Mouse (Mus musculus): Measurements from ENCODE around the gene Srpk1. TPM values are rescaled to one million over a fixed set of nuclear protein-coding genes. Genes with fewer than 3 reads are reported as not detected.
A peak's percentile ranks its signal among the peaks of the same experiment; 100 is the strongest.

Gene Srpk1
- total and polyA plus RNA-seq, 3 experiments = 60.8 to 129 (median 65.9) TPM

DNA sequence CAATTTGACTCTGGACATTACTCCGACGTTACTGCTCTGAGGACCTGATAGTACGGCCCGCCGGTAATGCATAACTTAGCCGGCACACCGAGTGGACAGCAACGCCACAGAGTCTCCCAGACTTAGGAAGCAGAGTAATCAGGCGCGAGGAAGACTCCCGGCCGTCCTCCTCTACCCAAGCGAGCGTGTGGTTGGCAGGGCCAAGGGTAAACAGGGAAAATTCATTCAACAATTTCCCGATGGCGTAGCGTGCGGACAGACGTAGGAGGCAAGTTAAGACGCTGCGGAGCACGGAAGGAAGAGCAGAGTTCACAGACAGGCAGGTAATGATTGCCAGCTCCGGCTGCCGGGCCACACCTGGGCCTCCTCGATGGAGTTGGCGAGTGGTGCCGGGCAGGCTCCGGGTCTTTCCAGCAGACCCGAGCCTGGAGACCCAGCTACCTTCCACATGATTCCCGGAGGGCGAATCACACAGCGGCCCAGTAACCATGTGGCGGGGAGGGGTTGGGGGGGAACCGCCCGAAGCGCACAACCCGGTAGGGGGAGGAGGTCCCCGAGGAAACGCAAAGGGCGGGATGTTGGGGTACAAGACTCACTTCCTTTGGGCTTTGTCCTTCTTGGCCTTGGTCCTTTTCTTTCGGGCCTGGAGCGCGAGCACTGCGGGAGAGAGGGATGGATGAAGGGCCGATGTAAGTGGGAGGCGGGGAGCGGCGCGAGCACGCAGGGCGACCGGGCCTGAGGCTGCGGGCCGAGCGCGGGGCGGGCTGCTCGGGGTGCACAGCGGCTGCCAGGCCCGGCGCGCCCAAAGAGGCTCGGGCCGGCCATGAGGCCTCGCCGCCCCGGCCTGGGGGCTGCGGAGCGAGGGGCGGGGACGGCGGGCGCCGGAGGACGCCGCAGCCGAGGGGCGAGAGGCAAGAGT is 869 bp downstream of the Srpk1 start:
- H3K27me3 ChIP-seq (replicated peaks) = peaks cover 5% of the 10 kb centered on the region
- DNase-seq (ENCODE audit: extremely low read depth) = peak; percentile 47
- dilution Hi-C loops (cut with MboI; ENCODE audit: extremely low pct_ligation_motif_present, extremely low pct_unique_long_range_greater_than_20kb, low sequenced_read_pairs) = no loop called here
- H3K4me3 ChIP-seq (replicated peaks in 1 of 3; ENCODE audit: low read depth in 2 of 3, low read length in 2 of 3, poor library complexity in 1 of 3) = peak overlapping the region; percentile 90 to 97 (median 91)
- TF ChIP-seq BHLHE40 (IDR thresholded peaks at IDR 0.05; ENCODE audit: low read depth, low read length) = no peak
- TF ChIP-seq SMC3 (IDR thresholded peaks at IDR 0.05; ENCODE audit: low read depth, low read length) = no peak
- TF ChIP-seq SIN3A (IDR thresholded peaks at IDR 0.05; ENCODE audit: low read length) = peak; percentile 56; the same call in 1 of the 2 replicates
- TF ChIP-seq MXI1 (IDR thresholded peaks at IDR 0.05; ENCODE audit: low read depth, low read length) = peak; percentile 63; the same call in 1 of the 2 replicates
- TF ChIP-seq MAX (IDR thresholded peaks at IDR 0.05; ENCODE audit: low read length) = peak; percentile 52; the same call in 1 of the 2 replicates
- peak; percentile 18; the same call in 1 of the 2 replicates for TF ChIP-seq POLR2AphosphoS2 (IDR thresholded peaks at IDR 0.05; ENCODE audit: low read depth, low read length)
- no peak for TF ChIP-seq EP300 (IDR thresholded peaks at IDR 0.05; ENCODE audit: low read length)
- peaks cover 15 to 34% of the 10 kb centered on the region in 2 experiments for H3K36me3 ChIP-seq (replicated peaks in 1 of 2; ENCODE audit: control insufficient read depth in 1 of 2, insufficient read depth in 1 of 2, low read length in 1 of 2)
- peaks cover 52% of the 10 kb centered on the region for H3K79me2 ChIP-seq (replicated peaks; ENCODE audit: control insufficient read depth, extremely low read depth, insufficient read depth, poor library complexity, severe bottlenecking)
- H3K4me2 ChIP-seq (ENCODE audit: insufficient read depth, low read depth, poor library complexity, severe bottlenecking) = peak overlapping the region; percentile 72
- peak overlapping the region; percentile 7; the same call in 1 of the 2 replicates for H3K27ac ChIP-seq (ENCODE audit: insufficient read depth, low read depth)
- peak overlapping the region; percentile 87 for H3K9ac ChIP-seq (ENCODE audit: insufficient read depth, low read depth)
- no peaks in the 10 kb centered on the region for H3K9me3 ChIP-seq (replicated peaks; ENCODE audit: low read length)
- in situ Hi-C loops (cut with MboI; ENCODE audit: low pct_ligation_motif_present, low pct_unique_long_range_greater_than_20kb, low sequenced_read_pairs) = no loop called here
- peaks cover 13 to 57% of the 10 kb centered on the region in 2 experiments for H3K4me1 ChIP-seq (ENCODE audit: control insufficient read depth in 1 of 2, insufficient read depth in 2 of 2)

DNA sequence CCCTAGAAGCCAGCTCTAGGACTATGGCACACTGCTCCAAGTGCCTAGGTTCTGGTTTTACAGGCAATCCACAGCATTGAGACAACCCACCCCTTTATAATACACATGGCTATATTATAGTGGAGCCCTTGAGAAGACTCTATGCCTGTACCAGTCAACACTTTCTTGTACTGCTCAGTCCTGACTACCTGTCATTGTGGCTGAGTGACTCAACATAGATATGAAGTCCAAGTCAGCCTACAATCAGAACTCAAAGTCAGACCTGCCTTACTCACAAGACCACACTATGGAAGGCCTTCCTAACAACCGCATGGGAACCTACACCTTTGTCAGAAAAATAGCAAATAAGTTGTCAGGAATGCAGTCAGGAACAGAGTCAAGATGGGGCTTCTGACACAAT is 3.7 kb downstream of the Srpk1 start:
- peaks cover 3 to 47% of the 10 kb centered on the region in 2 experiments for H3K4me1 ChIP-seq (ENCODE audit: control insufficient read depth in 1 of 2, insufficient read depth in 2 of 2)
- DNase-seq (ENCODE audit: extremely low read depth) = no peak
- no peak overlapping the region for H3K4me2 ChIP-seq (ENCODE audit: insufficient read depth, low read depth, poor library complexity, severe bottlenecking)
- no peak overlapping the region for H3K4me3 ChIP-seq (replicated peaks in 1 of 3; ENCODE audit: low read depth in 2 of 3, low read length in 2 of 3, poor library complexity in 1 of 3)
- dilution Hi-C loops (cut with MboI; ENCODE audit: extremely low pct_ligation_motif_present, extremely low pct_unique_long_range_greater_than_20kb, low sequenced_read_pairs) = no loop called here
- H3K79me2 ChIP-seq (replicated peaks; ENCODE audit: control insufficient read depth, extremely low read depth, insufficient read depth, poor library complexity, severe bottlenecking) = peaks cover 77% of the 10 kb centered on the region
- peaks cover 32 to 58% of the 10 kb centered on the region in 2 experiments for H3K36me3 ChIP-seq (replicated peaks in 1 of 2; ENCODE audit: control insufficient read depth in 1 of 2, insufficient read depth in 1 of 2, low read length in 1 of 2)
- H3K9ac ChIP-seq (ENCODE audit: insufficient read depth, low read depth) = no peak overlapping the region
- H3K27me3 ChIP-seq (replicated peaks) = no peaks in the 10 kb centered on the region
- H3K27ac ChIP-seq (ENCODE audit: insufficient read depth, low read depth) = no peak overlapping the region
- in situ Hi-C loops (cut with MboI; ENCODE audit: low pct_ligation_motif_present, low pct_unique_long_range_greater_than_20kb, low sequenced_read_pairs) = no loop called here
- H3K9me3 ChIP-seq (replicated peaks; ENCODE audit: low read length) = no peaks in the 10 kb centered on the region
- TF ChIP-seq POLR2AphosphoS2 (IDR thresholded peaks at IDR 0.05; ENCODE audit: low read depth, low read length) (no peak), SMC3 (IDR thresholded peaks at IDR 0.05; ENCODE audit: low read depth, low read length) (no peak), MEF2A (IDR thresholded peaks at IDR 0.05; ENCODE audit: borderline replicate concordance, low read depth, low read length) (no peak), RAD21 (IDR thresholded peaks at IDR 0.05; ENCODE audit: low read depth, low read length) (no peak), TBP (conservative IDR thresholded peaks at IDR 0.05; ENCODE audit: low read depth, low read length) (no peak), ETS1 (conservative IDR thresholded peaks at IDR 0.05; ENCODE audit: low read depth, low read length) (no peak), MAZ (IDR thresholded peaks at IDR 0.05; ENCODE audit: low read depth, low read length) (no peak), ELF1 (IDR thresholded peaks at IDR 0.05; ENCODE audit: low read depth, low read length) (no peak)
